Mouse (Mus musculus): Measurements from ENCODE around the gene Ccdc65. TPM values are rescaled to one million over a fixed set of nuclear protein-coding genes. Genes with fewer than 3 reads are reported as not detected.
"Not testable (repeated sequence)": the region's sequence is repeated elsewhere in the genome, so short reads cannot be mapped to it uniquely, and the experiment has no call there.

The Ccdc65 gene
- total and polyA plus RNA-seq, 3 experiments: 0.60 TPM; not detected in 2

- peaks cover 79% of the 10 kb centered on the region for H3K4me1 ChIP-seq (ENCODE audit: insufficient read depth, low read depth, low read length)
- H3K9me3 ChIP-seq (replicated peaks): no peaks in the 10 kb centered on the region
- H3K4me3 ChIP-seq (ENCODE audit: low read depth, low read length): no peak overlapping the region
- no peaks in the 10 kb centered on the region for H3K27me3 ChIP-seq (ENCODE audit: insufficient read depth, low read length)
- no peak for DNase-seq (ENCODE audit: low spot score)
- no peak for ATAC-seq (ENCODE audit: extremely low read depth, insufficient number of reproducible peaks, low FRiP score, poor library complexity, severe bottlenecking)
- H3K36me3 ChIP-seq (replicated peaks): peaks cover 88% of the 10 kb centered on the region
- TF ChIP-seq TAL1 (conservative IDR thresholded peaks at IDR 0.05; ENCODE audit: low read depth, low read length) (no peak), GATA2 (IDR thresholded peaks at IDR 0.05; ENCODE audit: borderline replicate concordance, low read depth, low read length) (no peak), GATA1 (IDR thresholded peaks at IDR 0.05; ENCODE audit: borderline replicate concordance, low read length) (no peak), POLR2AphosphoS5 (IDR thresholded peaks at IDR 0.05; ENCODE audit: insufficient replicate concordance, low read depth, low read length) (no peak), CTCF (IDR thresholded peaks at IDR 0.05; ENCODE audit: low read depth, low read length) (no peak)
Observed at GRCm38 (mm10) chr15:98737881-98738280, 29.9 kb downstream of the Ccdc65 start.

- DNase-seq (ENCODE audit: low spot score): no peak
- Histone ChIP-seq H3K4me1 (ENCODE audit: insufficient read depth, low read depth, low read length) (peaks cover 74% of the 10 kb centered on the region), H3K36me3 (replicated peaks) (peaks cover 96% of the 10 kb centered on the region), H3K9me3 (replicated peaks) (no peaks in the 10 kb centered on the region), H3K27me3 (ENCODE audit: insufficient read depth, low read length) (no peaks in the 10 kb centered on the region), H3K4me3 (ENCODE audit: low read depth, low read length) (no peak overlapping the region)
- no peak for ATAC-seq (ENCODE audit: extremely low read depth, insufficient number of reproducible peaks, low FRiP score, poor library complexity, severe bottlenecking)
- no peak for TF ChIP-seq GATA2 (IDR thresholded peaks at IDR 0.05; ENCODE audit: borderline replicate concordance, low read depth, low read length)
- TF ChIP-seq TAL1 (conservative IDR thresholded peaks at IDR 0.05; ENCODE audit: low read depth, low read length): no peak
- no peak for TF ChIP-seq CTCF (IDR thresholded peaks at IDR 0.05; ENCODE audit: low read depth, low read length)
- no peak for TF ChIP-seq GATA1 (IDR thresholded peaks at IDR 0.05; ENCODE audit: borderline replicate concordance, low read length)
- TF ChIP-seq POLR2AphosphoS5 (IDR thresholded peaks at IDR 0.05; ENCODE audit: insufficient replicate concordance, low read depth, low read length): no peak
Observed at GRCm38 (mm10) chr15:98738796-98739195, 30.8 kb downstream of the Ccdc65 start.

DNA sequence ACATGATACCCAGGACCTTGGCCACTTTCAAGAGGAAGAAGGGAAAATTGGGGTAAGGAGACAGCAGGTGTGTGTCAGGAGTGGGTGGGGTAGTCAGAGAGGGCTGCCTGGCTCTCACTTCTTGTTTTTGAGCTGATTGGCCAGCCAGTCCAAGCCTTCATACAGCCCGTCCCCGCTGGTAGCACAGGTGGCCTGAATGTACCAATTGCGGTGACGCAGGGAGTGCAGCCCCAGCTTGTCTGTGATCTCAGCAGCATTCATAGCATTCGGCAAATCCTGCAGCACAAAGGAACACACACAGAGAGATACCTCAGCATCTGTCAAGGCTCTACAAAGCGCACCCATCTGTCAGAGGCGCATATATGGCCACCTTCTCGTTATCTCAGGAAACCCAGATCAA is 32.2 kb downstream of the Ccdc65 start:
- H3K4me1 ChIP-seq (ENCODE audit: insufficient read depth, low read depth, low read length): peaks cover 64% of the 10 kb centered on the region
- peaks cover 98% of the 10 kb centered on the region for H3K36me3 ChIP-seq (replicated peaks)
- TF ChIP-seq GATA2 (IDR thresholded peaks at IDR 0.05; ENCODE audit: borderline replicate concordance, low read depth, low read length) (no peak), POLR2AphosphoS5 (IDR thresholded peaks at IDR 0.05; ENCODE audit: insufficient replicate concordance, low read depth, low read length) (no peak), GATA1 (IDR thresholded peaks at IDR 0.05; ENCODE audit: borderline replicate concordance, low read length) (no peak), CTCF (IDR thresholded peaks at IDR 0.05; ENCODE audit: low read depth, low read length) (no peak), TAL1 (conservative IDR thresholded peaks at IDR 0.05; ENCODE audit: low read depth, low read length) (no peak)
- ATAC-seq (ENCODE audit: extremely low read depth, insufficient number of reproducible peaks, low FRiP score, poor library complexity, severe bottlenecking) (no peak), DNase-seq (ENCODE audit: low spot score) (no peak)
- H3K4me3 ChIP-seq (ENCODE audit: low read depth, low read length): no peak overlapping the region
- H3K9me3 ChIP-seq (replicated peaks): no peaks in the 10 kb centered on the region
- no peaks in the 10 kb centered on the region for H3K27me3 ChIP-seq (ENCODE audit: insufficient read depth, low read length)

DNA sequence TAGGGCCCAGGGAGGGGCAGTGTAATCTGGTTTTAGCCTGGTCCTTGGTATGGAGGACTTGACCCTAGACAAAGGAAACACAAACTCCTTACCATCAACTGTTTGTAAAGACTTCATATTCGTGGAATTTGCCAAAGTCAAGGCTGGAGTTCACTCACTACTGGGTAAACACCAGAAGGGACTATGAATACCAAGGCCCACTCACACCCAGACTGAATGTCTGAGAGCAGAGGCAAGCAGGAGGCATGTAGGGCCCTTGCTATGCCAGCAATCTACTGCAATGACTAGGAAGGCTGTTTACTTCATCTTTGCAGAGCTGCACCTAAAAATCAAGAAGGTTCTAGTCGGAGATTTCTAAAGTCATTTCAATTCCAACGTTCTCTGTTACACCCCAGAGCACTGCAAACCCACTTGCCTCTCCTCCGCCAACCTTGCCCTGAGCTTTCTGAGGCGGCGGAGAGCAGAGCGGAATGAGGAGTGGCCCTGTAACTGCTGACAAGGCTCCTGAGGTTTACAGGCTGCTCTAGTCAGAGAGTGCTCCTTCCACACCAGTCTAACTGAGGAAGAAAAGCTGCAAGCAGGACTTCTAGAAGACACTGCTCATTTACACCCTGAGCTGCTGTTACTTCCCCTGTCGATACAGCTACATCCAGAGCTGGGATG is 34.9 kb downstream of the Ccdc65 start:
- Histone ChIP-seq H3K9me3 (replicated peaks) (no peaks in the 10 kb centered on the region), H3K4me3 (ENCODE audit: low read depth, low read length) (no peak overlapping the region), H3K36me3 (replicated peaks) (peaks cover 100% of the 10 kb centered on the region), H3K4me1 (ENCODE audit: insufficient read depth, low read depth, low read length) (peaks cover 46% of the 10 kb centered on the region), H3K27me3 (ENCODE audit: insufficient read depth, low read length) (no peaks in the 10 kb centered on the region)
- no peak for TF ChIP-seq CTCF (IDR thresholded peaks at IDR 0.05; ENCODE audit: low read depth, low read length)
- no peak for TF ChIP-seq POLR2AphosphoS5 (IDR thresholded peaks at IDR 0.05; ENCODE audit: insufficient replicate concordance, low read depth, low read length)
- no peak for TF ChIP-seq TAL1 (conservative IDR thresholded peaks at IDR 0.05; ENCODE audit: low read depth, low read length)
- no peak for TF ChIP-seq GATA1 (IDR thresholded peaks at IDR 0.05; ENCODE audit: borderline replicate concordance, low read length)
- no peak for TF ChIP-seq GATA2 (IDR thresholded peaks at IDR 0.05; ENCODE audit: borderline replicate concordance, low read depth, low read length)
- ATAC-seq (ENCODE audit: extremely low read depth, insufficient number of reproducible peaks, low FRiP score, poor library complexity, severe bottlenecking) (no peak), DNase-seq (ENCODE audit: low spot score) (no peak)

- peaks cover 36% of the 10 kb centered on the region for H3K4me1 ChIP-seq (ENCODE audit: insufficient read depth, low read depth, low read length)
- not testable (repeated sequence) for DNase-seq (ENCODE audit: low spot score); H3K27me3 ChIP-seq (ENCODE audit: insufficient read depth, low read length); H3K4me3 ChIP-seq (ENCODE audit: low read depth, low read length); H3K9me3 ChIP-seq (replicated peaks); ATAC-seq (ENCODE audit: extremely low read depth, insufficient number of reproducible peaks, low FRiP score, poor library complexity, severe bottlenecking)
- H3K36me3 ChIP-seq (replicated peaks): peaks cover 96% of the 10 kb centered on the region
Observed at GRCm38 (mm10) chr15:98743863-98744262, 35.9 kb downstream of the Ccdc65 start.

DNA sequence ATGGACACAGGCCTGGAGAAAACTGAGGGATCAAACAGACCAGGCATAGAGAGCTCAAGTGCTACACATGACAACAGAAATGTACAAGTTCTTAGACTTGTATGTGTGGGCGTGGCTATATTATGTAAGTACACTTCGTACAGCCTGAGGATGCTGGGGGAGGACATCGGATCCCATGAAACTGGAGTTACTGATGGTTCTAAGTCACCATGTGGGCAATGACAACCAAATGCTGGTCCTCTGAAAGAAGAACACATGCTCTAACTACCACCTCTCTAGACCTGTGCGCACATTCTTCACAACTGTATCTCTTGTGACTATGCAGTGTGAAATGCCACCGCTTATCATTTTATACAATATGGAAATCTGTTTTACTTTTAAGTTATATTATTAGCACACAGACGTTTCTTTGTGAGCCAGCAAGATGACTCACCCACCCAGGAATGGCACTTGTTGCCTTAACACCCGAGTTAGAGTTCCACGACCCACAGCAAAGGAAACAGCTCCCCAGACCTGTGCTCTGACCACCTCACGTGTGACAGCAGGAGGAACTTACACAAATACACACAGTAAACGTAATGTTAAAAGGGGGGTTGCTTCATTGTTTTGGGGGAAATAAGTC is 38.4 kb downstream of the Ccdc65 start:
- Histone ChIP-seq H3K4me1 (ENCODE audit: insufficient read depth, low read depth, low read length) (peaks cover 16% of the 10 kb centered on the region), H3K4me3 (ENCODE audit: low read depth, low read length) (no peak overlapping the region), H3K27me3 (ENCODE audit: insufficient read depth, low read length) (no peaks in the 10 kb centered on the region), H3K9me3 (replicated peaks) (no peaks in the 10 kb centered on the region), H3K36me3 (replicated peaks) (peaks cover 94% of the 10 kb centered on the region)
- ATAC-seq (ENCODE audit: extremely low read depth, insufficient number of reproducible peaks, low FRiP score, poor library complexity, severe bottlenecking): no peak
- TF ChIP-seq TAL1 (conservative IDR thresholded peaks at IDR 0.05; ENCODE audit: low read depth, low read length): no peak
- no peak for DNase-seq (ENCODE audit: low spot score)

Data from G1E (cell line).